16 mouse cellular contexts compared by ENCODE assay signal in genomic region chr14:120109846-120110245, GRCm38 (mm10).
"Had no signal": no experiment of that assay in that cellular context is flagged by ENCODE, and none has a peak within 500 bp of the region (broad histone marks: within the 10 kb centered on the region; RNA-seq: fewer than 3 reads in every experiment).

No protein-coding gene starts in this region.

- DNase-seq: retina, postnatal 1 day; right cerebral cortex, adult 18-20 months; right cerebral cortex, postnatal 14 days; right cerebral cortex, postnatal 25 days; right cerebral cortex, postnatal 4 days; spleen, adult 18-20 months; thymus, adult 18-20 months; thymus, adult 2 months; thymus, postnatal 14 days; thymus, postnatal 25 days; thymus, postnatal 36 days; thymus, postnatal 4 days had no signal

- H3K27me3 ChIP-seq: neural tube, embryonic 13.5 days; neural tube, embryonic 15.5 days; stomach, embryonic 15.5 days had no signal

- H3K36me3 ChIP-seq: neural tube, embryonic 13.5 days; neural tube, embryonic 15.5 days; stomach, embryonic 15.5 days had no signal

- H3K9me3 ChIP-seq: neural tube, embryonic 13.5 days; neural tube, embryonic 15.5 days; stomach, embryonic 15.5 days had no signal

- H3K4me1 ChIP-seq: neural tube, embryonic 13.5 days; neural tube, embryonic 15.5 days; stomach, embryonic 15.5 days had no signal

- H3K27ac ChIP-seq: neural tube, embryonic 13.5 days; neural tube, embryonic 15.5 days; stomach, embryonic 15.5 days; stomach, postnatal 0 days had no signal

- H3K4me3 ChIP-seq: neural tube, embryonic 13.5 days; neural tube, embryonic 15.5 days; stomach, embryonic 15.5 days had no signal
